Mouse (Mus musculus) lung, embryonic 16.5 days (tissue): ENCODE measurements around the gene Napsa. TPM values are rescaled to one million over a fixed set of nuclear protein-coding genes. Genes with fewer than 3 reads are reported as not detected.

Experiments used
- ATAC-seq: fragments of 200-750 bp; cut with Nextera tagmentation; 2 replicates; pipeline ENCODE4 v1.8.0; 2017; ENCODE audit warnings: low read depth, mild to moderate bottlenecking, moderate library complexity
- H3K27ac ChIP-seq: fragments of 300-500 bp; sonication (generic); 2 replicates; pipeline ENCODE4 v1.5.1; 2014; ENCODE audit warnings: mild to moderate bottlenecking, control low read depth, low read length
- H3K27me3 ChIP-seq: fragments of 300-500 bp; sonication (generic); 2 replicates; pipeline ENCODE4 v1.6.1; 2014; ENCODE audit warnings: low read depth, low read length, mixed read lengths; ENCODE audit not compliant: control insufficient read depth, insufficient read depth
- H3K36me3 ChIP-seq: fragments of 300-500 bp; sonication (generic); 2 replicates; pipeline ENCODE4 v1.6.1; 2014; ENCODE audit warnings: low read length; ENCODE audit not compliant: control insufficient read depth, insufficient read depth
- H3K4me1 ChIP-seq: fragments of 300-500 bp; sonication (generic); replicated peaks from 2 replicates; pipeline ENCODE4 v1.6.1; 2014; ENCODE audit warnings: low read length, mixed read lengths; ENCODE audit not compliant: control insufficient read depth, insufficient read depth
- H3K4me2 ChIP-seq: fragments of 300-500 bp; sonication (generic); 2 replicates; pipeline ENCODE4 v1.6.1; 2014; ENCODE audit warnings: low read depth, low read length, control low read depth
- H3K4me3 ChIP-seq: fragments of 300-500 bp; sonication (generic); 2 replicates; pipeline ENCODE4 v1.5.1; 2014; ENCODE audit warnings: mild to moderate bottlenecking, low read length, control low read depth
- H3K9ac ChIP-seq: fragments of 300-500 bp; sonication (generic); 2 replicates; pipeline ENCODE4 v1.6.1; 2014; ENCODE audit warnings: low read length, control low read depth
- H3K9me3 ChIP-seq: fragments of 300-500 bp; sonication (generic); 2 replicates; pipeline ENCODE4 v1.6.1; 2016; ENCODE audit warnings: low read length; ENCODE audit not compliant: control insufficient read depth
- WGBS: fragments of 180-500 bp; shearing (Covaris S2); extraction: QIAGEN DNeasy Blood & Tissue Kit; methylation state at CpG from one replicate; pipeline ENCODE4 v1.1.7; 2014; 5-methylcytosine and 5-hydroxymethylcytosine counted together
- polyA plus RNA-seq: library from polyadenylated mRNA; unstranded; fragments of >200 nt; fragmentation: Nextera tagmentation; extraction: Ambion mirVana; gene quantifications from 2 replicates; pipeline ENCODE4 v1.2.1, GENCODE M21; 2015

Gene Napsa
- polyA plus RNA-seq, 1 experiment from 2014 or later: 93.0 TPM

DNA sequence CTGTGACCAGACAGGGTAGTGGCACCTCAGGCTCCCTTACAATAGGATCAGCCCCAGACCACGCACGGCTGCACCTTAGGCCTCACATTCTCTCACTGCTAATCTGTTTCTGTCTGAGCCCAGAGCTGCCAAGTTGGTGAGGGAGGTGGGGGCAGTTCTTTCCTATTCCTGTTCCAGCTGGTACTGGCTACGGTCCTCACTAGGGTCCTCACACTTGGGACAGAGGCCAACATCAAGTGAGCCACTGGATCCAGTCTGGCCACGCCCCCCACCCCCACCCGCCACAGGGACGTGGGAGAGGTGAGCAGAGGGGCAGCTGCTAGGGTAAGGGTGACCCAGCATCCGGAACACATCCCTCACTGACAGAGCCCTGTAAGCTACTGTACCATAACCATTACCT, 35.2 kb upstream of the Napsa start:
- Histone ChIP-seq H3K27ac (no peak overlapping the region), H3K9me3 (no peaks in the 10 kb centered on the region), H3K9ac (no peak overlapping the region), H3K4me2 (no peak overlapping the region), H3K36me3 (peaks cover 57% of the 10 kb centered on the region), H3K4me3 (no peak overlapping the region), H3K4me1 (no peaks in the 10 kb centered on the region), H3K27me3 (no peaks in the 10 kb centered on the region)
- 61% methylated on average over 7 of the region's 7 CpGs for WGBS
- ATAC-seq: no peak

DNA sequence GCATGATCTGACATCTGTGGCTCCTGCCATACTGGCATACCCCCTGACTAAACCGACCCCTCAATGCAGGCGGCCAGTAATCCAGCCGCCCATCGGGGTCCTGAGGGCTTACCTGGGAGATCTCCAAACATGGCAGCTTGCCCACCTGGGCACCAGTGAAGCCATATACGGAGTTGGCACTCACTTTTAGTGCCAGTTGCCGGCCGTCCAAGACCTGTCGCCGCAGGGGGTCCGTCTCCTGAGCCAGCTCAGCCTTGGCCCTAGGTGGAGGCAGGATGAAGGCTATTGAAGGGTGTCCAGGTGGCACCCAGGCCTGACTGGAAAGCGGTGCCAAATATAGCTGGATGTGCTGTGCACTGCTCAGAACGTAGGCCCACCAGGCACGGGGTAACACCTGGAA, 34.7 kb upstream of the Napsa start:
- no peak for ATAC-seq
- Histone ChIP-seq H3K27ac (no peak overlapping the region), H3K4me2 (no peak overlapping the region), H3K27me3 (no peaks in the 10 kb centered on the region), H3K4me1 (no peaks in the 10 kb centered on the region), H3K9me3 (no peaks in the 10 kb centered on the region), H3K4me3 (no peak overlapping the region), H3K36me3 (peaks cover 58% of the 10 kb centered on the region), H3K9ac (no peak overlapping the region)
- 88% methylated on average over 13 of the region's 13 CpGs for WGBS

DNA sequence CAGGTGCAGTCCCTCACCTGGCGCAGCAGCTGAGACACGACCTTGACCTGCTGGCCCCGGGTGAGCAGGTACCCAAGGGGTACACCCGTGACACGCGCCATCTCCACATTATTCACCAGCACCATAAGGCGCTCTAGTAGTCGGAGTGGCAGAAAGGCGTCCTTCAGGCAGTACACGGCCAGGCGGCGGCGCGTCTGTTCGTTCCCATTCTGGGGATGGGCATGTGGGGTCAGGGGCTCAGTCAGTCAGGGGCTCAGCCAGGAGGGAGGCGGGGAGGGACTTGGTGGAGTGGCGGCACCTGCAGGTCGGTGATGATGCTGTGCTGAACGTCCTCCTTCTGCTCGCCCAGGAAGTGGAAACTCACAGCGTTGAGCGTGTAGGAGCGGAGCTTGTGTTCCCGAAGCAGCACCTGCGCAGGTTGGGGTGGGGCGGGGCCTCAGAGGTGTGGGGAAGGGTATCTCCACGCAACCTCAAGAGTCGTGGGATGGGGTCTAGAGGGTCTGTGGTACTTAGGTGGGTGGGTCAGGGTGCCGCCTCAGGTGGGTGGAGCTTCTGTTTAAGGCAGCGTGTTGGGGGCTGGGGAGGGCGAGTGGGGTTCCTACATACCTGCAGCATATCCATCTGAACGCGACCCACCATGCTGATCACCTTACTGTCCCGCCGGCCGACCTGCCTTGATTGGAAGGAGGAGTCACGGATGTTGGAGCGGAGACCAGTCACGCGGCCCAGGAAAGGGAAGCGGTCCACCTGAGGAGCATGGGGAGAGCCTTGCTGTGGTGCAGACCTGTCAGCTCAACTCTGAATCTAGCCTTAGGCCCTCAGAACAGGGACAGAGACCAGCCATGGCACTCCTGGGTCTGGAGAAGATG, 33.2 kb upstream of the Napsa start:
- Histone ChIP-seq H3K27ac (no peak overlapping the region), H3K36me3 (peaks cover 58% of the 10 kb centered on the region), H3K4me3 (no peak overlapping the region), H3K4me2 (no peak overlapping the region), H3K27me3 (no peaks in the 10 kb centered on the region), H3K9ac (no peak overlapping the region), H3K9me3 (no peaks in the 10 kb centered on the region), H3K4me1 (no peaks in the 10 kb centered on the region)
- no peak for ATAC-seq
- WGBS: 89% methylated on average over 41 of the region's 41 CpGs

DNA sequence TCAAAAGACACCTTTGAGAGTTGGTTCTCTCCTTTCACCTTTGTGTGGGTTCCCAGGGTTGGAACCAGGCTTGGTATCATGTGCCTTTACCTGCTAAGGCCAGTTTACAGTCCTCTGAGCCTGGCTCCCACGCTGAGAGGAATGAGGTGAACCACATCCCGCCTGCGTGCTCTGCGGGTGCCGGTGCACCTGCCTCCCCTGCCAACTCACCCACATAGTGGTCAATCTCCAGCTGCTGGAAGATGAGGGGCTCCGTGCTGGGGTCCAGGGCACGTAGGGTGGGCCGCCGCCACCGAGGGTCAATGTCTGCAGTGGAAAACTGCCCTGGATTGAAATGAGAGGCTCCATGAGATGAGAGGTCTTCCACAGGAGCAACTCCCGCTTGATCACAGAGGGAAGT, 29.6 kb upstream of the Napsa start:
- no peak overlapping the region for H3K27ac ChIP-seq
- 93% methylated on average over 11 of the region's 11 CpGs for WGBS
- H3K9me3 ChIP-seq: no peaks in the 10 kb centered on the region
- H3K4me3 ChIP-seq: no peak overlapping the region
- no peak overlapping the region for H3K4me2 ChIP-seq
- peaks cover 7% of the 10 kb centered on the region for H3K4me1 ChIP-seq
- no peak overlapping the region for H3K9ac ChIP-seq
- H3K36me3 ChIP-seq: peaks cover 31% of the 10 kb centered on the region
- no peaks in the 10 kb centered on the region for H3K27me3 ChIP-seq
- ATAC-seq: no peak

DNA sequence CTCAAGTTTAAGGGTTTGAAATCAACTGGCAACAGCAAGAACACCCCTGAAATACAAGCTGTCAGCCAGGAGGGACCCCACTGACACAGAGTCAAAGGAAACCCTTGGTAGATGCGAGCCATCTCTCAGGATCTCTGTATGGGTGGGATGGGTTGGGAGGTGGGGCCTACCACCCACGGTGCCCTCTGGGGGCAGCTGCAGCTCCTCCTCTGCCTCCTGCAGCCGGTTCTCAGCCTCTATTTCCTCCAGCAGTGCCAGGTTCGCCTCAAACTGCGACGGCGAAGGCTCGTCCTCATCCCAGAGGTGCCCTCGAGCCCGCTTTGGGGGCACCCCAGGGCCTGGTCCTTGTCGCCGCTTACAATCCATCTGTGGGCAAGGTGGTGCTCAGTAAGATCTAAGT, 29.1 kb upstream of the Napsa start:
- Histone ChIP-seq H3K27ac (no peak overlapping the region), H3K36me3 (peaks cover 27% of the 10 kb centered on the region), H3K4me1 (peaks cover 12% of the 10 kb centered on the region), H3K4me3 (no peak overlapping the region), H3K9ac (no peak overlapping the region), H3K4me2 (no peak overlapping the region), H3K9me3 (no peaks in the 10 kb centered on the region), H3K27me3 (no peaks in the 10 kb centered on the region)
- ATAC-seq: no peak
- WGBS: 69% methylated on average over 12 of the region's 12 CpGs

DNA sequence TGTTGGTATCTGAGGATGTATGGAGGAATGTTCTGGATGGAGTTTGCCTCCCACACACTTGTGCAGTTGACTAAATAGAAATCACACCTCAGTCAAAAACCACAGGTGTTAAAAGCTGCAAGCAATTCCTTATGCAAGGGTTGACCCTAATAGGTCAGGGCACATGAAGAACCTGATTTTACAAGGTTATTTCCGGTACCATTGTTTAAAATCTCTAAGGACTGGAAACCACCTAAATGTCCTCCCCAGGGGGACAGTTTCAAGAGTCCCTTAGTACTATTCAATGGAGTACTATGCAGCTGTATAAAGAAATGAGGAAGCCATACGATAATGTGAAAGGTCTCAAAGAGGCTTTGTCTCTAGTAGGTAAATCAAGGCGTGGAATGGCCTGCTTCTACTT, 25.9 kb upstream of the Napsa start:
- over 99% methylated on average over 3 of the region's 3 CpGs for WGBS
- no peak overlapping the region for H3K27ac ChIP-seq
- H3K36me3 ChIP-seq: peaks cover 24% of the 10 kb centered on the region
- no peaks in the 10 kb centered on the region for H3K27me3 ChIP-seq
- ATAC-seq: no peak
- no peak overlapping the region for H3K4me3 ChIP-seq
- no peak overlapping the region for H3K4me2 ChIP-seq
- peaks cover 12% of the 10 kb centered on the region for H3K4me1 ChIP-seq
- H3K9me3 ChIP-seq: no peaks in the 10 kb centered on the region
- H3K9ac ChIP-seq: no peak overlapping the region

DNA sequence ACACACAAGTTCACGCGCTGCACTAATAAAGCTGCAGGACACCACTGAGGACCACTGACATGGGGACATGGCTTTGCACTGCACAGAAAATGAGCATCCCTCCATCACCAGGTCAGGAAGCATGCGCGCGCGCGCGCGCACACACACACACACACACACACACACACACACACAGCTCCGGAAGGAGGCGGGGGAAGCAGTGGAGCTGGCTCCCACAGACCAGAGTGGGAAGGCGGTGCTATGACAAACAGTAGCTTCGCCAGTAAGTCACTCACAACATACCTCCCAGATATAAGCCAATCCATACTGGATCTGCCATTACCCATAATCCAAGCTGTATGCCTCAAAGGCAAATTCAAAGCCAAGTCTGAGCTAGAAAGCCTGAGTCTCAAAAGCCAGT, 25.1 kb upstream of the Napsa start:
- Histone ChIP-seq H3K27me3 (no peaks in the 10 kb centered on the region), H3K27ac (no peak overlapping the region), H3K4me2 (peak overlapping the region; percentile 76), H3K9ac (peak overlapping the region; percentile 62; the same call in 1 of the 2 replicates), H3K4me3 (peak overlapping the region; percentile 54), H3K4me1 (peaks cover 12% of the 10 kb centered on the region), H3K9me3 (no peaks in the 10 kb centered on the region), H3K36me3 (peaks cover 28% of the 10 kb centered on the region)
- WGBS: 90% methylated on average over 13 of the region's 13 CpGs
- no peak for ATAC-seq

DNA sequence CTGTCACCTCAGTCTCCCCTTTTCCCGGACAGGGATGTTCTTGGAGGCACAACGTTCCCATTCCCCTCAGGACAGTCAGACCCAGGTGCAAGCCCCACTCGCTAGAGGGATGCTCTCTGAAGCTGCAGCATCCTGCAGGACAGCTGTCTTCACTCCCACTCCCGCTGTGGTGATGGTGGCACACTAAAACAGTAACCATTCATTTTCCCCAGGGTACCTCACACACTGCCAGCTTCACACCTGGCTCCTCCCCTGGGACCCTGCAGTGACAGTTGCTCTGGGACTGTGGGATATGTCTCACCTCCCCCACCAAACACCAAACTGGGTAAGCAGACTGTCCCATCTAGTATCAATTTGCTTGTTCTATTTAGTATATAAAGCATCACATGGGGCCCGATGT, 24.5 kb upstream of the Napsa start:
- WGBS: 12% methylated on average over 5 of the region's 5 CpGs
- Histone ChIP-seq H3K4me3 (peak overlapping the region; percentile 54), H3K27me3 (no peaks in the 10 kb centered on the region), H3K4me1 (peaks cover 15% of the 10 kb centered on the region), H3K9ac (peak overlapping the region; percentile 62), H3K36me3 (peaks cover 28% of the 10 kb centered on the region), H3K9me3 (no peaks in the 10 kb centered on the region), H3K27ac (no peak overlapping the region), H3K4me2 (peak overlapping the region; percentile 76)
- no peak for ATAC-seq

DNA sequence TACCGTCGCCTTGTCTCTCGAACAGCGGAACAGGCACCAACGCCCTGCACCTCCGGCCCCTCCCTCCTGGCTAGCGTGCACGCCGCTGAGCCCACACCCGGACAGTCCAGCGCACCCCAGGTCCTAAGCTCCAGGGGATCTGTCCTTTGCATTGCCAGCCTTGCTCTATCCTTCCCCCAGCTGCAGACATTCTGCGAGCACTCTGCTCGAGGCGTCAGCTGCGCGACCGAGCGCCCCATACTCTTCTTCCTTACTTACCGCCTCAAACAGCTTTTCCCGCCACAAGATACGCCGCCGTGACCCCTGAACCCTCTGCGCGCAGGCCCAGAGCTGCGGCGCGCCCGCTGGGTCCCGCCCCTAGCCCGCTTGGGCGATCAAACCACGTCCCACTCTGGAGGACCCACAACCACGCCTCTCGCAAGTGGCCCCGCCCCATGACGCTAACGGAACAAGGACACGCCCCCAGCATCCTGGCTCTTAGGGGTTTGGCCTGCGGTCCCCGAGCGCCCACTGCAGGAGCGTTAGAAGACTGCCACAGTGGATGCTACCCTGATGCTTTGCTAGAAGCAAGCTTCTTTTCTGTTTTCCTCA, 23.6 kb upstream of the Napsa start, which contains the start of gene Pold1:
TSS of gene Pold1 (minus strand) at position 353 of the 591 bp plus-strand sequence.
- Histone ChIP-seq H3K4me3 (peak within 1 kb of the TSS; percentile 54), H3K27me3 (no peaks in the 10 kb centered on the region), H3K4me1 (peaks cover 21% of the 10 kb centered on the region), H3K27ac (peak within 1 kb of the TSS; percentile 41), H3K36me3 (peaks cover 28% of the 10 kb centered on the region), H3K9me3 (no peaks in the 10 kb centered on the region), H3K9ac (peak within 1 kb of the TSS; percentile 62), H3K4me2 (peak within 1 kb of the TSS; percentile 76)
- ATAC-seq: peak; percentile 95
- WGBS: under 1% methylated on average over 43 of the region's 43 CpGs
